Mouse (Mus musculus) cerebellum, postnatal 36 days (tissue): ENCODE results near the gene Mrm3.

Experiments used
- DNase-seq, 2 experiments: peaks; one replicate each; pipeline ENCODE4 v3.0.0; 2021 to 2022; ENCODE audit warnings: mixed read lengths in 2 of 2

Gene Mrm3

GRCm38 (mm10) chr11:76253145-76253917, 9.8 kb downstream of the Mrm3 start:
- peak; percentile 91 to 95 for DNase-seq

GRCm38 (mm10) chr11:76253918-76254264, 10.4 kb downstream of the Mrm3 start:
- DNase-seq = peak in 1 of 2 experiments; percentile 6

- peak; percentile 81 to 85 for DNase-seq
Observed at GRCm38 (mm10) chr11:76255431-76256001, 12.0 kb downstream of the Mrm3 start.

GRCm38 (mm10) chr11:76256129-76256528, 12.6 kb downstream of the Mrm3 start:
- DNase-seq = no peak

GRCm38 (mm10) chr11:76257386-76257785, 13.9 kb downstream of the Mrm3 start:
- peak in 1 of 2 experiments; percentile 7 for DNase-seq

GRCm38 (mm10) chr11:76258511-76258910, 15.0 kb downstream of the Mrm3 start:
- peak in 1 of 2 experiments; percentile 12 for DNase-seq

GRCm38 (mm10) chr11:76260208-76261050, 16.9 kb downstream of the Mrm3 start:
- DNase-seq = peak; percentile 28 to 42

- no peak for DNase-seq
Observed at GRCm38 (mm10) chr11:76261224-76261623, 17.7 kb downstream of the Mrm3 start.

GRCm38 (mm10) chr11:76262611-76263351, 19.3 kb downstream of the Mrm3 start:
- DNase-seq = peak; percentile 38 to 40

GRCm38 (mm10) chr11:76267550-76267949, 24.0 kb downstream of the Mrm3 start:
- no peak for DNase-seq

GRCm38 (mm10) chr11:76268001-76268459, 24.5 kb downstream of the Mrm3 start:
- DNase-seq = no peak

- no peak for DNase-seq
Observed at GRCm38 (mm10) chr11:76268521-76269065, 25.1 kb downstream of the Mrm3 start.

GRCm38 (mm10) chr11:76272440-76272839, 28.9 kb downstream of the Mrm3 start:
- DNase-seq = peak; percentile 61 to 76

GRCm38 (mm10) chr11:76278960-76279852, 35.7 kb downstream of the Mrm3 start:
- no peak for DNase-seq

GRCm38 (mm10) chr11:76279971-76280370, 36.5 kb downstream of the Mrm3 start:
- no peak for DNase-seq

- DNase-seq = no peak
Observed at GRCm38 (mm10) chr11:76283841-76284240, 40.3 kb downstream of the Mrm3 start.

- DNase-seq = no peak
Observed at GRCm38 (mm10) chr11:76285431-76286075, 42.0 kb downstream of the Mrm3 start.

GRCm38 (mm10) chr11:76286534-76287126, 43.1 kb downstream of the Mrm3 start:
- no peak for DNase-seq

- no peak for DNase-seq
Observed at GRCm38 (mm10) chr11:76287301-76287700, 43.8 kb downstream of the Mrm3 start.

- DNase-seq = peak in 1 of 2 experiments; percentile 36
Observed at GRCm38 (mm10) chr11:76288645-76289044, 45.1 kb downstream of the Mrm3 start.
